Mouse (Mus musculus) A20 (cell line): ENCODE measurements around the gene Pdss2.
"Not testable (repeated sequence)": the region's sequence is repeated elsewhere in the genome, so short reads cannot be mapped to it uniquely, and the experiment has no call there.

ENCODE experiments used
- DNase-seq: peaks from one replicate; pipeline ENCODE4 v3.0.0-alpha.2; 2011; ENCODE audit warnings: low read depth, low spot score

Pdss2 gene

GRCm38 (mm10) chr10:43375286-43375685 lies 154.0 kb downstream of the Pdss2 start:
- no peak for DNase-seq

GRCm38 (mm10) chr10:43376749-43377148 lies 155.5 kb downstream of the Pdss2 start:
- no peak for DNase-seq

GRCm38 (mm10) chr10:43378279-43378678 lies 157.0 kb downstream of the Pdss2 start:
- DNase-seq: peak; percentile 77

GRCm38 (mm10) chr10:43378732-43379644 lies 157.7 kb downstream of the Pdss2 start:
- peak; percentile 44 for DNase-seq

GRCm38 (mm10) chr10:43382660-43383059 lies 161.4 kb downstream of the Pdss2 start:
- no peak for DNase-seq

GRCm38 (mm10) chr10:43384623-43385022 lies 163.3 kb downstream of the Pdss2 start:
- DNase-seq: no peak

GRCm38 (mm10) chr10:43392921-43393320 lies 171.6 kb downstream of the Pdss2 start:
- DNase-seq: no peak

GRCm38 (mm10) chr10:43393818-43394217 lies 172.5 kb downstream of the Pdss2 start:
- DNase-seq: no peak

- no peak for DNase-seq
Observed at GRCm38 (mm10) chr10:43395824-43396223, 174.5 kb downstream of the Pdss2 start.

GRCm38 (mm10) chr10:43399596-43400316 lies 178.5 kb downstream of the Pdss2 start:
- no peak for DNase-seq

GRCm38 (mm10) chr10:43406107-43406506 lies 184.8 kb downstream of the Pdss2 start:
- peak; percentile 32 for DNase-seq

GRCm38 (mm10) chr10:43406885-43407284 lies 185.6 kb downstream of the Pdss2 start:
- no peak for DNase-seq

GRCm38 (mm10) chr10:43409506-43410230 lies 188.4 kb downstream of the Pdss2 start:
- no peak for DNase-seq

- not testable (repeated sequence) for DNase-seq
Observed at GRCm38 (mm10) chr10:43411164-43411563, 189.9 kb downstream of the Pdss2 start.

- peak; percentile 83 for DNase-seq
Observed at GRCm38 (mm10) chr10:43417346-43417745, 196.1 kb downstream of the Pdss2 start.

GRCm38 (mm10) chr10:43420660-43421413 lies 199.6 kb downstream of the Pdss2 start:
- peak; percentile 38 for DNase-seq

GRCm38 (mm10) chr10:43422061-43422770 lies 200.9 kb downstream of the Pdss2 start:
- peak; percentile 92 for DNase-seq

GRCm38 (mm10) chr10:43424545-43424944 lies 203.3 kb downstream of the Pdss2 start:
- DNase-seq: no peak

GRCm38 (mm10) chr10:43430606-43431005 lies 209.3 kb downstream of the Pdss2 start:
- no peak for DNase-seq

GRCm38 (mm10) chr10:43434326-43434725 lies 213.0 kb downstream of the Pdss2 start:
- DNase-seq: no peak

GRCm38 (mm10) chr10:43435757-43436156 lies 214.5 kb downstream of the Pdss2 start:
- DNase-seq: no peak
